Mouse (Mus musculus): ENCODE measurements around the gene Nr2f6. TPM values are rescaled to one million over a fixed set of nuclear protein-coding genes. Genes with fewer than 3 reads are reported as not detected.

The Nr2f6 gene
- 10 to 100 TPM; 39.3 to 40.6 TPM for total RNA-seq (2021)

DNA sequence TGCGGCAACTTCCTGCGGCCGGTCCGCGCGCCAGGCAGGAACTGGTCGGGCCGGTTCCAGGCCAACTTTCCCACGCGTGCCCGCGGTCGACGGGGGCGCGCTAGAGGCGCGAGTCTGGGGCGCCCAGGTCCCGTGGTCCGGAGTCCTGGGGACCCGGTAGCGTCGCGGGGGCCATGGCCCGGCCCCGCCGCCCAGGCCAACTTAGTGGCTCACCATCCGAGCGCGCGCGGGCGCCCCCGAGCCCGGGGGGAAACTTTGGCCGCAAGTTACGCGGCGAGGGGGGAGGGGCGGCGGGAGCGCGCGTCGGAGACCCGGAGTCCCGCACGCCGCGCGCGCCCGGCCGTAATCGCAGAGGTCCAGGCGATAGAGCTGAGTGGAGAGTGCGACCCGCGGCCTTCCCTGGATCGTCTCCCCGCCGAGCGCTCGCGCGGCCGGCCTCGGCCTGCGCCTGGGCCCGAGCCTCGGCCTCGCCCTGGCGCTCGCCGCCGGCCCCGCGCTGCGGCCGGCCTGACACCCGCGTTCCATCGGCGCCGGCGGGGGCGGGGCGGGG lies at the start of gene Nr2f6:
Gene Nr2f6 (minus strand): TSS at position 540 of the 550 bp plus-strand sequence.
- intact Hi-C loops (cut with DNase I), result no loop called here
- DNase-seq (ENCODE audit: low spot score in 2 of 2), result peak; percentile 54 to 68

GRCm38 (mm10) chr8:71422121-71422520 lies 40.4 kb upstream of the Nr2f6 start:
- intact Hi-C loops (cut with DNase I), result no loop called here
- DNase-seq (ENCODE audit: low spot score in 2 of 2), result no peak

DNA sequence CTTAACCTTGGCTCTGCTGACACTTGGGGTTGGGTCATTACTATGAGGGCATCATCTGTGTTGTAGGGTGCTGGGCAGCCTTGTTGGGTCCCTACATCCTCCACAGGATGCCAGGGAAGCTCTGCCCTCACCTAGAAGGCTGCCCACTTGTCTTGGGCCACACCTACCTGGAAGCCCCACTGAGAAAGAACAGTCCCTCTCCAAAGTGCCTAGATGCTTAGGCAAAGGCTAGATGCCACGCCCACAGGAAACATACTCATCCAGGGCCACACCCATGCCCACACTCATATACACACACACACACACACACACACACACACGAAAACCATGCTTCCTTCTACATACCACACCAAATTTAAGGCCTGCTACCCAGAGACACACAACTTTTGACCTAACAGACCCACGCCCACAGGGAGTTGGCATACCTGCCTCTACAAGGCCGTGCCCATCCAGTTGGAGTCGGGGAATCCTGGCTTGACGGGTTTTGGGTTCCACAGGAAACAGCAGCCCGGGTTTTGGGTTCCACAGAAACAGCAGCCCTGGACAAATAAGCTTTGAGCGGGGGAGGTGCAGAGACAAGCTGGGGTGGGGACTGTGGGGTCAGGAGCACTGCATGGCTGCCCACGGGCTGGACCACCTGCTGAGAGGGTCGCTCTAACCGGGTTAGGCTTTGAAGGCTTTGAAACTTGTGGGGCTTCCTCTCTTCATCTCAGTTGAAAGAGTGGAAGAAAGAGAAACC lies 29.9 kb upstream of the Nr2f6 start:
- no peak for DNase-seq (ENCODE audit: low spot score in 2 of 2)
- intact Hi-C loops (cut with DNase I), result no loop called here

GRCm38 (mm10) chr8:71408231-71408630 lies 26.5 kb upstream of the Nr2f6 start:
- no peak for DNase-seq (ENCODE audit: low spot score in 2 of 2)
- intact Hi-C loops (cut with DNase I), result no loop called here

GRCm38 (mm10) chr8:71407441-71407840 lies 25.7 kb upstream of the Nr2f6 start:
- intact Hi-C loops (cut with DNase I), result no loop called here
- DNase-seq (ENCODE audit: low spot score in 2 of 2), result no peak

GRCm38 (mm10) chr8:71406099-71407015 lies 24.6 kb upstream of the Nr2f6 start:
- intact Hi-C loops (cut with DNase I), result no loop called here
- DNase-seq (ENCODE audit: low spot score in 2 of 2), result no peak

- intact Hi-C loops (cut with DNase I), result no loop called here
These were observed 23.8 kb upstream of the Nr2f6 start, which contains the start of gene Ankle1 for GRCm38 (mm10) chr8:71405401-71406098. Gene Ankle1 (plus strand): TSS chr8:71406010.

DNA sequence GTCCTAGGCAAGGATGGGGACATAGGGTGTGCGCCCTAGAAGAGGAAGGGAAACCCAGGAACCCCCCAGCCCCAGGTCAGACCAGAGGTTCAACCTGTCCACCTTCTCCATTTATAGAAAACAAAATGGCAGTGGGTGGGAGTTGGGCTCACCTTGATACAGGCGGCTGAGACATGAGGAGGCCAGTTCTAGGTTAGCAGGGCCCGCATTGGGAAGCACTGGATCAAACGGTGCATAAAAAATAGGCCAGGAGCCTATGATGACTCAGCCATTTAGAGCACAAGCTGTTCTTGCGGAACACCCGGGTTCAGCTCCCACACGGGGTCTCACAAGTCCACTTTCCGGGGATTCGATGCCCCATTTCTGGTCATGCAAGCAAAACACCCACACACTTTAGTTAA lies 23.2 kb upstream of the Nr2f6 start:
- intact Hi-C loops (cut with DNase I), result no loop called here
- no peak for DNase-seq (ENCODE audit: low spot score in 2 of 2)

More at GRCm38 (mm10) chr8:71405401-71406098, 23.8 kb upstream of the Nr2f6 start, which contains the start of gene Ankle1:
- peak; percentile 90 to 91 for DNase-seq (ENCODE audit: low spot score in 2 of 2)

GRCm38 (mm10) chr8:71404011-71404410 lies 22.3 kb upstream of the Nr2f6 start:
- no peak for DNase-seq (ENCODE audit: low spot score in 2 of 2)
- intact Hi-C loops (cut with DNase I), result no loop called here

DNA sequence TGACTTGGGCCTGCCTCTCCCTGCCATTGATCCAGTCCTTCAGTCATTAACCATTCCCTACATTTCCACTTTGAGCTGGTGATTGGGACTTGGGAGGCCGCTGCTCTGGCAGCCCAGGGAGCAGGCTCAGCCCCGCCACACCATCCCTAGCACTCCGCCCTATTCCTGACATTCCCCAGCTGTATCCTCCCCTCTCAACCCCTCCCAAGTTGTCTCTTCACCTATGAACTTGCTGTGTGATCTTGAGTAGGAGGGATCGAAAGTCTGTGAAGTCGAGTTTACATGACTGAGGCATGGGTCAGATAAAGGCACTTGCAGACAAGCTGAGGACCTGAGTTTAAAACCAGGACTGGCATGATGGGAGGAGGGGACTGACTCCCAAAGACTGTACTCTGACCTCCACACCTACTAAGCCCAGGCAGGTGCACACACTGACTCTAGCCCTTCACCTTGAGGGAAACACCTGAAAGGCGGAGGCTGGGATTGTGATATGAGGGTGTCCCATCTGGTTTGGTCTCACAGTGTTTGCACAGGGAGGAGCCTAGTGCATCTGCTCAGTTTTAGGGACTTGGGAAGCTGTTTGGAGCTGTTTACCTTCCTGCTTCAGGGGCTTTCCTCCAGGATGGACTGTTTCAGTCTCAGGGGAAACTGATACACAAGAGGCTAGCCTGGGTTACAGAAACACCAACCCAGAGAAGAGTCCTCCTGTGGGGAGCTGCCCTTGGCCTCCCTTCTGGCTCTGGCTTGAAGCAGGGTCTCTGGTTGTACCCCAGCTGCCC lies 21.5 kb upstream of the Nr2f6 start:
- intact Hi-C loops (cut with DNase I), result no loop called here
- no peak for DNase-seq (ENCODE audit: low spot score in 2 of 2)

DNA sequence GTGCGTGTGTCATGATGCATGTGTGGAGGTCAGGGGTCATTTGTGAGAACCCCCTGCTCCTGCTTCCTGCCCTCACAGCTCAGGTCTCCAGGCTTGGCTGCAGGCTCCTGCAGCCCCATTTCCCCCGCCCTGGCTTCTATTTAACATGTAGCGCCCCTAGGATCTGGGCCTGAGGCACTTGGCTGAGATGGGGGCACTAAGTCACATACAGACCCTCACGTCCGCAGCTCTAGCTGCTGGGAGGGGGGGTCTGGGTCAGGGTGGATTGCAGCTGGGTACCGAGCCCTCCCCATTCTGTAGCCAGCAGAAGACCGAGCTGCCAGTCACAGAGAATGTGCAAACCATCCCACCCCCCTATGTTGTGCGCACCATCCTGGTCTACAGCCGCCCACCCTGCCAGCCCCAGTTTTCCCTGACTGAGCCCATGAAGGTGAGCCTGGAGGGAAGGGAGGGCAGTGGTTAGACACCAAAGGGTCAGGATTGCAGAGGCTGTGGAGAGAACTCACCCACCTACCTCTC lies 20.7 kb upstream of the Nr2f6 start:
- intact Hi-C loops (cut with DNase I), result no loop called here
- no peak for DNase-seq (ENCODE audit: low spot score in 2 of 2)

GRCm38 (mm10) chr8:71401454-71401853 lies 19.7 kb upstream of the Nr2f6 start:
- intact Hi-C loops (cut with DNase I), result no loop called here

GRCm38 (mm10) chr8:71400826-71401225 lies 19.1 kb upstream of the Nr2f6 start:
- intact Hi-C loops (cut with DNase I), result no loop called here
- no peak for DNase-seq (ENCODE audit: low spot score in 2 of 2)

More at GRCm38 (mm10) chr8:71401454-71401853, 19.7 kb upstream of the Nr2f6 start:
- DNase-seq (ENCODE audit: low spot score in 2 of 2), result no peak

DNA sequence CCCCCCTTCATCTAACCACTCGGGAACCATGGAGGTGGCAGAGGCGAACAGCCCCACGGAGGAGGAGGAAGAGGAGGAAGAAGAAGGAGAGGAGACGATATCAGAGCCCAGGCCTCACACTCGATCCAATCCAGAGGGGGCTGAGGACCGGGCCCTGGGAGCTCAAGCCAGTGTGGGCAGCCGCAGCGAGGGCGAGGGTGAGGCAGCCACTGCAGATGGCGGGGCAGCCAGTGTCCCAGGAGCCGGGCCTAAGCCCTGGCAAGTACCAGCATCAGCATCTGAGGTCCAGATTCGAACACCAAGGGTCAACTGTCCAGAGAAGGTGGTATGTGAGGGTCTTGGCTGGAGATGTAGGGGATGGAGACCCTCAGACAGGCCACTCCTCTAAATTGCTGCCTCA lies 15.9 kb upstream of the Nr2f6 start:
- intact Hi-C loops (cut with DNase I), result loop anchor here (5.0 kb wide), 1 partner anchor 825 kb away; no protein-coding TSS in a partner anchor
- no peak for DNase-seq (ENCODE audit: low spot score in 2 of 2)

GRCm38 (mm10) chr8:71396639-71397305 lies 15.0 kb upstream of the Nr2f6 start, which contains the start of gene Babam1:
Gene Babam1 (plus strand): TSS chr8:71396861.
- intact Hi-C loops (cut with DNase I), result loop anchor here (5.0 kb wide), 1 partner anchor 824 kb away; no protein-coding TSS in a partner anchor
- DNase-seq (ENCODE audit: low spot score in 2 of 2), result peak; percentile 92

- intact Hi-C loops (cut with DNase I), result loop anchor here (5.0 kb wide), 1 partner anchor 823 kb away; no protein-coding TSS in a partner anchor
- no peak for DNase-seq (ENCODE audit: low spot score in 2 of 2)
These were observed 13.9 kb upstream of the Nr2f6 start, which contains the start of gene Ushbp1 for GRCm38 (mm10) chr8:71395629-71396028. Gene Ushbp1 (minus strand): TSS chr8:71395802.

GRCm38 (mm10) chr8:71395071-71395470 lies 13.3 kb upstream of the Nr2f6 start:
- no peak for DNase-seq (ENCODE audit: low spot score in 2 of 2)

GRCm38 (mm10) chr8:71394481-71394880 lies 12.7 kb upstream of the Nr2f6 start:
- DNase-seq (ENCODE audit: low spot score in 2 of 2), result no peak
- intact Hi-C loops (cut with DNase I), result no loop called here

More at GRCm38 (mm10) chr8:71395071-71395470, 13.3 kb upstream of the Nr2f6 start:
- intact Hi-C loops (cut with DNase I), result loop anchor here (5.0 kb wide), 1 partner anchor 823 kb away; no protein-coding TSS in a partner anchor

Data from left cerebral cortex, postnatal 36 days (tissue).